Mouse (Mus musculus) heart, embryonic 16.5 days (tissue): Measurements from ENCODE around the gene Hoxd3. TPM values are rescaled to one million over a fixed set of nuclear protein-coding genes. Genes with fewer than 3 reads are reported as not detected.

Experiments used
- ATAC-seq: fragments of 200-750 bp; cut with Nextera tagmentation; replicated peaks from 2 replicates; pipeline ENCODE4 v1.8.0; 2017; ENCODE audit warnings: moderate number of reproducible peaks; ENCODE audit not compliant: insufficient read depth, low FRiP score; ENCODE audit errors: extremely low read depth
- H3K27ac ChIP-seq: fragments of 300-500 bp; sonication (generic); 2 replicates; pipeline ENCODE4 v1.5.1; 2014; ENCODE audit warnings: mild to moderate bottlenecking, low read length, control low read depth, moderate library complexity
- H3K27me3 ChIP-seq: fragments of 300-500 bp; sonication (generic); 2 replicates; pipeline ENCODE4 v1.6.1; 2014; ENCODE audit warnings: low read length, mixed read lengths; ENCODE audit not compliant: control insufficient read depth, insufficient read depth
- H3K36me3 ChIP-seq: fragments of 300-500 bp; sonication (generic); 2 replicates; pipeline ENCODE4 v1.6.1; 2014; ENCODE audit not compliant: control insufficient read depth, insufficient read depth
- H3K4me1 ChIP-seq: fragments of 300-500 bp; sonication (generic); 2 replicates; pipeline ENCODE4 v1.6.1; 2014; ENCODE audit warnings: low read length, mixed read lengths; ENCODE audit not compliant: control insufficient read depth, insufficient read depth
- H3K4me2 ChIP-seq: fragments of 300-500 bp; sonication (generic); 2 replicates; pipeline ENCODE4 v1.6.1; 2014; ENCODE audit warnings: low read depth, mild to moderate bottlenecking, control low read depth, low read length
- H3K4me3 ChIP-seq: fragments of 300-500 bp; sonication (generic); 2 replicates; pipeline ENCODE4 v1.5.1; 2014; ENCODE audit warnings: mild to moderate bottlenecking, control low read depth, low read length
- H3K9ac ChIP-seq: fragments of 300-500 bp; sonication (generic); 2 replicates; pipeline ENCODE4 v1.6.1; 2014; ENCODE audit warnings: low read length, control low read depth
- H3K9me3 ChIP-seq: fragments of 300-500 bp; sonication (generic); replicated peaks from 2 replicates; pipeline ENCODE4 v1.6.1; 2016; ENCODE audit warnings: low read length; ENCODE audit not compliant: control insufficient read depth
- WGBS: fragments of 180-500 bp; shearing (Covaris S2); extraction: QIAGEN DNeasy Blood & Tissue Kit; methylation state at CpG from one replicate; pipeline ENCODE4 v1.1.7; 2014; 5-methylcytosine and 5-hydroxymethylcytosine counted together
- polyA plus RNA-seq: library from polyadenylated mRNA; unstranded; fragments of >200 nt; fragmentation: Nextera tagmentation; extraction: Ambion mirVana; gene quantifications from 2 replicates; pipeline ENCODE4 v1.2.1, GENCODE M21; 2015

Gene Hoxd3
- polyA plus RNA-seq, 1 experiment from 2014 or later: 0.66 TPM

DNA sequence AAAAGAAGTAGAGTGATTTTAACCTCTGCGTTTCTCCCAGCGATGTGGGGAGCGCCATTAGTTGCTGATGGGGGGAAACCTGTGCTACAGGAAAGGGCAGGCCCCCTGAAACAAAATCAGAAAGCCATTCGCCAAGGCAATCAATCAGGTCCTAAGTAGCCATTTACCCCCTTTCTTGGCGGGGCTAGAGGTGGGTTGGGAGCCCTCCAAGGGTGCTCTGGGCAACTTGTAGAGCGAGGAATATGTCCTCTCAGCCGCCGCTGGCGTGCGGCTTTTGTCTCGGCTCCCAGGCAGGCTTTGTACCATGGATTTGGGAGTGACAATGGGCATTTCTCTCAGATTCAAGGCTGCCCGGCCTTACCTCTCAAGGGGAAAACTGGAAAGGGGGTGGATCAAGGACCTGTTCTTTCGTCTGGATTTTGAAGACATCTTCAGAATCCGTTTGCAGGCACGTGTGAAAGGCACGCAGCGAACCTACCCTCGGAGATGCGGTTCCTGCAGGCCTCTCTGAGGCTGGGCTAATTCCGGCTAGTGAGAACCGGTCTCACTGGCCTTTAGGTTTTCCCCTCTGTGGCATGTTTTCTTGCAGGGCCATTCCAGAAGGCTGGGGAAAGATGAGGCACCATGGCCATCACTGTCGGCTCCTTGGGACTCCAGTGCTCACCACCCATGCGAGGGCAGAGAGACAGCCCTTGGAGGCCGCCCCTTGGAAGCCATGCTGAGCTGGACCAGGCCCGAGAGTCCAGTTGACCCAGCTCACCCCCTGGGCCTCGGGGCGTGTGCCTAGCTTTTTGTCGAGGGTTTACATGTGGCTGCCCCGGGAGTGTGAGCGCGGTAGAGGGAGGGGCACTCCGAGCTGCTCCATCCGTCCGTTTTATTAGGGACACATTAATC lies 15.0 kb upstream of the Hoxd3 start:
- Histone ChIP-seq H3K27me3 (peaks cover 94% of the 10 kb centered on the region), H3K4me1 (peaks cover 7% of the 10 kb centered on the region; the same call in 1 of the 2 replicates), H3K36me3 (no peaks in the 10 kb centered on the region), H3K4me3 (no peak overlapping the region), H3K9me3 (no peaks in the 10 kb centered on the region), H3K27ac (no peak overlapping the region), H3K4me2 (no peak overlapping the region), H3K9ac (no peak overlapping the region)
- no peak for ATAC-seq
- 3% methylated on average over 34 of the region's 34 CpGs for WGBS

DNA sequence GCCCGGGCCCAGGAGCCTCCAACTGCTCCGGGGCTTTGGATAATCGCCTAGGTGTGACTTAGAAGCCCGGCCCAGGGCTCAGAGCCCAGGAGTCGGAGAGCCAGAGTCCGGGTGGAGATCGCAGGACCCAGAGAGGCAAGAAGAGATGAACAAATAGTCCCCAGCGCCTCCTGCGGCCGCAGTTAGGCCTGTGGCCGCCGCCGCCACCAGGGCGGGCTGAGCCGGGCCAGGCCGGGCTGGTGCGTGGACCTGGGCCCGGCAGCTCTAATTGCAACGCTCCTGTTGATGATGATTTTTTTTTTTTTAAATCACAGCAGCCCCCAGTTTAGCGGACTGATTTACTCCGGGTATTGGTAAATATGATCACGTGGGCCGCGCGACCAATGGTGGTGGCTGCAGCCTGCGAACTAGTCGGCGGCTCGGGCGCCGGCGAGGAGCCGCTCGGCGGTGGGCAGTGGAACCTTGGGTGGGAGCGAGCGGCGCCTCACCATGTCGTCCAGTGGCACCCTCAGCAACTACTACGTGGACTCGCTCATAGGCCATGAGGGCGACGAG lies 14.1 kb upstream of the Hoxd3 start, which contains the start of gene Hoxd9:
Hoxd9 (plus strand) TSS at position 161 of the 555 bp plus-strand sequence.
- Histone ChIP-seq H3K9me3 (no peaks in the 10 kb centered on the region), H3K9ac (no peak within 1 kb of the TSS), H3K4me3 (peak within 1 kb of the TSS; percentile 44), H3K4me2 (peak within 1 kb of the TSS; percentile 65), H3K36me3 (no peaks in the 10 kb centered on the region), H3K27me3 (peaks cover 91% of the 10 kb centered on the region), H3K4me1 (peaks cover 7% of the 10 kb centered on the region; the same call in 1 of the 2 replicates), H3K27ac (no peak within 1 kb of the TSS)
- peak; percentile 28 for ATAC-seq
- WGBS: under 1% methylated on average over 43 of the region's 43 CpGs

DNA sequence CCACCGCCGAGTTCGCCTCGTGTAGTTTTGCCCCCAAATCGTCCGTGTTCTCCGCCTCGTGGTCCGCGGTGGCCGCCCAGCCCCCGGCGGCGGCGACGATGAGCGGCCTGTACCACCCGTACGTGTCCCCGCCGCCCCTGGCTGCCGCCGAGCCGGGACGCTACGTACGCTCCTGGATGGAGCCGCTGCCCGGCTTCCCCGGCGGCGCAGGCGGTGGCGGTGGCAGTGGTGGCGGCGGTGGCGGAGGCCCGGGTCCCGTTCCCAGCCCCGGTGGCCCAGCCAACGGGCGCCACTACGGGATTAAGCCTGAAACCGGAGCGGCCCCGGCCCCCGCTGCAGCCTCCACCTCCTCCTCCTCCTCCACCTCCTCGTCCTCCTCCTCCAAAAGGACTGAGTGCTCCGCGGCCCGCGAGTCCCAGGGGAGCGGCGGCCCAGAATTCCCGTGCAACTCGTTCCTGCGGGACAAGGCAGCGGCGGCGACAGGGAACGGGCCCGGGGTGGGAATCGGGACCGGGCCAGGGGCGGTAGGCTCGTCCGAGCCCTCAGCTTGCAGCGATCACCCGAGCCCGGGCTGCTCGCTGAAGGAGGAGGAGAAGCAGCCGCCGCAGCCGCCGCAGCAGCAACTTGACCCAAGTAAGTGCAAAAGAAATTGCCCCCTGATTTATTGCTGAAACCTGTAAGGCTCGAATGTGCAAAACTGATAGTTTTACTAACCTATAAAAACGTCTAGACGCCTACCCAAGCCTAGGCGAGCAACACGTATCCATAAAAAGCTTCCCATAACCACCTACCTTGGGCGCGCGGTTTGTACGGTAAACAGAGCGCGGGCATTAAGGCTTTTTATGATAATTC lies 13.3 kb upstream of the Hoxd3 start:
- Histone ChIP-seq H3K9ac (no peak overlapping the region), H3K4me3 (peak overlapping the region; percentile 44), H3K4me2 (peak overlapping the region; percentile 65), H3K27me3 (peaks cover 90% of the 10 kb centered on the region), H3K27ac (no peak overlapping the region), H3K4me1 (peaks cover 7% of the 10 kb centered on the region; the same call in 1 of the 2 replicates), H3K36me3 (no peaks in the 10 kb centered on the region), H3K9me3 (no peaks in the 10 kb centered on the region)
- WGBS: under 1% methylated on average over 86 of the region's 86 CpGs
- no peak for ATAC-seq

DNA sequence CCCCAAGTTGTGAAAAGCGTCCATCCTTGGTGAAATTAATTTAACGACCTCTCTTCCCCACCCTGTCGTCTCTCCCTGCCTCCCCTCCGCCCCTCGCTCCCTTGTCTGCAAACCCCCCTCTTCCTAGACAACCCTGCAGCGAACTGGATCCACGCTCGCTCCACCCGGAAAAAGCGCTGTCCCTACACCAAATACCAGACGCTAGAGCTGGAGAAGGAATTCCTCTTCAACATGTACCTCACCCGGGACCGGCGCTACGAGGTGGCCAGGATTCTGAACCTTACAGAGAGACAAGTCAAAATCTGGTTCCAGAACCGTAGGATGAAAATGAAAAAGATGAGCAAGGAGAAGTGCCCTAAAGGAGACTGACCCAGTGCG lies 12.7 kb upstream of the Hoxd3 start:
- Histone ChIP-seq H3K9ac (no peak overlapping the region), H3K9me3 (no peaks in the 10 kb centered on the region), H3K4me3 (no peak overlapping the region), H3K36me3 (no peaks in the 10 kb centered on the region), H3K4me1 (peaks cover 7% of the 10 kb centered on the region; the same call in 1 of the 2 replicates), H3K4me2 (no peak overlapping the region), H3K27me3 (peaks cover 90% of the 10 kb centered on the region), H3K27ac (no peak overlapping the region)
- ATAC-seq: no peak
- WGBS: 2% methylated on average over 17 of the region's 17 CpGs

DNA sequence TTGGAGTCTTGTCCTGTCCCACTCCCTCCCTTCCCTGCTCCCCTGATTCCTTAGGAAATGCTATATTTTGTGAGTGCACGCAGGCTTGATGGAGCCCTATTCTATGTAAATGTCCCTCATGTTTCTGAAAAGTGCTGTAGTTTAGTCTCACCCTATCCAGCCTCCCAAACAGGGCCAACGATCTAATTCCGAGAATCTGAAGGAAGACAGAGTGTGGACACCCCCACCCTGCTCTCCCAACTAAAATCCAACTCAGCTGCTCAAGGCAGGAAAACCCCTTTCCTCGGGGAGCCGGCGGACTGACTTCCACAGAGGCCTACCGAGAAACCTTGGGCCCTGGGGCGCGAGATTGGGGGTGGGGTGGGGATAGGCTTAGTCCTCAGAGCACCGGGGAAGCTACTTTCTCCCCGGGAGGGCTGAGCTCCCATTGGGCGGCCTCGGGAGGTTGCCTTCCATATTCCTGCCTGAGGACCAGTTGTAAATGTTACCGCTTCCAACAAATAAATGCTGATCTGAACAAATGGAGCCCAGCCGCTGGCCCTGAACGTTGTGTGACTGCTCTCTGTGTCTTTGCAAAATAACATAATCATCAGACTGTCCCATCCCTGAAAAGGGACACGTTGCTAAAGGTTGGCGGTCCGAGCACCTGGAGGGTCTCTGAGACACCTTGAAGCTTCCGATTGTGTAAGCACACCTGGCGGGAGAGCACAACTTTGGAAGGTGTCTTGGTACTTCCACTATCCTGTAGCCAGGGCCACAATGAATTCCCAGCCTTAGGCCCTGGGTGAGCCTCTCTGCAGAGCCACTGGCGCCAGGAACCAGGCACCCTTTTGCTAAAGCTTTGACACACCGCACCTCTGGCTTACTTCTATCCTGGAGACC lies 11.8 kb upstream of the Hoxd3 start:
- no peak overlapping the region for H3K4me2 ChIP-seq
- H3K9me3 ChIP-seq: no peaks in the 10 kb centered on the region
- ATAC-seq: no peak
- peaks cover 89% of the 10 kb centered on the region for H3K27me3 ChIP-seq
- H3K27ac ChIP-seq: no peak overlapping the region
- H3K36me3 ChIP-seq: no peaks in the 10 kb centered on the region
- no peak overlapping the region for H3K9ac ChIP-seq
- H3K4me1 ChIP-seq: peaks cover 9% of the 10 kb centered on the region
- 5% methylated on average over 23 of the region's 23 CpGs for WGBS
- no peak overlapping the region for H3K4me3 ChIP-seq

DNA sequence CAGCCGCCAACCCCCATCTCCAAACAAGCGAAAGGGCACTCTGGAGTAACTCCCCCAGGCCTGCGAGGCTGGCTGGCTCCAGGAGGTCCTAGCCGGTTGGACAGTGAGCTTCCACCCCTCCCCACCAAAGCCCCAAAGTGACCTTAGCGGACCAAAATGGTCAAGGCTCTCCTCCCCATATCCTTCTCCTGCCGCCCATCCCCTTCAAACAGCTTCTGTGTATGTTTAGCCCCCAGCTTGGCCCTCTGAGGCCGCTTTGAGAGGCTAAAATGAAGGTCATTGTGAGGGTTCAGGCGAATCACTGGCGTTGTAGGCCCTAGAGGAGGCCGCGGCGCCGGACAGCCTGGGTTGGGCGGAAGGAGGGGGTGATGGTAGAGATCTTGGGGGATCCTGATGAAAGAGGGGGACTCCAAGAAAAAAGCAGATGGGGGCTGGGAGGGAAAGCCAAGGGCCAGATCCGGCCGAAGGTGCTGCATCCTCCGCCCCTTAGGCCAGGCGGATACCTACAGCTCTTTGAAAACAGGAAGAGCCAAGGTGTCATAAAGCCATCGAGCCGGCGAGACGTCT lies 11.1 kb upstream of the Hoxd3 start:
- no peak overlapping the region for H3K9ac ChIP-seq
- no peak overlapping the region for H3K4me3 ChIP-seq
- H3K4me2 ChIP-seq: no peak overlapping the region
- 8% methylated on average over 22 of the region's 22 CpGs for WGBS
- H3K36me3 ChIP-seq: no peaks in the 10 kb centered on the region
- no peak for ATAC-seq
- no peak overlapping the region for H3K27ac ChIP-seq
- peaks cover 89% of the 10 kb centered on the region for H3K27me3 ChIP-seq
- H3K9me3 ChIP-seq: no peaks in the 10 kb centered on the region
- H3K4me1 ChIP-seq: peaks cover 10% of the 10 kb centered on the region

DNA sequence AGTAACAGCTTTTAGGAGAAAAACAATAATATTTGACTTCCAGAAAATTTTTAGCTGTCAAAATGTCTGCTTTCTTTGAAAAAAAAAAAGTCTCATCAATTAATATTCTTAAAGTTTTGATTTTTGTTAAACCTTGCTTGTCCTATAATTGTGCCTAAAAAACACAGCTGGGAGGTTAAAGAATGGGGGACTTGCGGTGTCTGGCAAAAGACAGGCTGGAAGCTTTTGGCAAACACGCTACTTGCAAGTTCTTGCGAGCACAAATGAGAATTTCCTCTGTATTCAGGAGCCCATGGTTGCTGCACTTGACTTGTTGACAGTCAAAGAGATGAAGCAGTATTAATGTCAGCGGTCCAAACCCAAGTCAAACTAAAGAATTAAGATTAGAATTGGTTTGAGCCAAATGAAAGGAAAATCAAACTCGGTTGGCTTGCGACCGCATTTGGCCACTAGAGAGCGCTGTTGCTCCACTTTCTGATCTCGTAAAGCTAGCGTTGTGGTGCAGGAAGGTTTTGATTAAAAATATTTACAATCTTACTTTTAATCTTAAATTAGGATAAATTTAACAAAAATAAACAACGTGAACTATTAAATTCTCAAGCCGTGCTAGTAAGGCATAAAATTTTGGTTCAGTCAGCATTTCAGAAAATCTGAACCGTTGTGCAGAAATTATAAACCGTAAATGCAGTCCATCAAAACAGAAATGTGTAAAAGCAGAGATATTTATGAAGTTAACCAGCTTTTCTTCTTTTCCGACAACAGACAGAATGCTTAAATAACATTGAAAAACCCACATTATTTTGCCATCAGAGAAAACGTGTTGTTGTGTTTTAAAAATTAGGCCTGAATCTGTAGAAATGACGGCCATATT lies 9.5 kb upstream of the Hoxd3 start:
- no peak overlapping the region for H3K4me2 ChIP-seq
- no peak for ATAC-seq
- no peak overlapping the region for H3K4me3 ChIP-seq
- H3K4me1 ChIP-seq: peaks cover 10% of the 10 kb centered on the region
- H3K36me3 ChIP-seq: no peaks in the 10 kb centered on the region
- 14% methylated on average over 17 of the region's 17 CpGs for WGBS
- no peaks in the 10 kb centered on the region for H3K9me3 ChIP-seq
- H3K9ac ChIP-seq: no peak overlapping the region
- H3K27me3 ChIP-seq: peaks cover 88% of the 10 kb centered on the region
- no peak overlapping the region for H3K27ac ChIP-seq
